Mouse (Mus musculus) left cerebral cortex, postnatal 36 days (tissue): ENCODE results near the gene Slc28a1. TPM values are rescaled to one million over a fixed set of nuclear protein-coding genes. Genes with fewer than 3 reads are reported as not detected.

Experiments
- DNase-seq, 2 experiments: peaks; one replicate each; pipeline ENCODE4 v3.0.0; 2021 to 2022; ENCODE audit warnings: low spot score in 2 of 2, mixed read lengths in 1 of 2
- intact Hi-C: fragments of 180-260 bp; cut with DNase I; formaldehyde crosslinking; loops from one replicate; pipeline ENCODE4 v1.15.1; 2025
- total RNA-seq, 2 experiments: library from RNA; stranded (reverse); gene quantifications; 2 replicates each; pipeline ENCODE4 v1.2.3; 2021

Slc28a1 gene
- under 1 TPM; 0.27 to 0.30 TPM for total RNA-seq

GRCm38 (mm10) chr7:81114555-81114954 is at the start of gene Slc28a1:
Gene Slc28a1 (plus strand): TSS chr7:81114799.
- no peak for DNase-seq
- intact Hi-C loops, result no loop called here

GRCm38 (mm10) chr7:81066714-81067113 is 47.9 kb upstream of the Slc28a1 start:
- no peak for DNase-seq
- intact Hi-C loops, result no loop called here

GRCm38 (mm10) chr7:81072463-81072862 is 42.1 kb upstream of the Slc28a1 start:
- intact Hi-C loops, result no loop called here
- peak; percentile 32 to 40 for DNase-seq

GRCm38 (mm10) chr7:81073273-81073672 is 41.3 kb upstream of the Slc28a1 start:
- intact Hi-C loops, result no loop called here
- no peak for DNase-seq

- intact Hi-C loops, result no loop called here
- DNase-seq, result no peak
Observed at GRCm38 (mm10) chr7:81074546-81074945, 40.1 kb upstream of the Slc28a1 start.

- intact Hi-C loops, result no loop called here
- no peak for DNase-seq
Observed at GRCm38 (mm10) chr7:81075299-81075698, 39.3 kb upstream of the Slc28a1 start.

- DNase-seq, result no peak
- intact Hi-C loops, result no loop called here
Observed at GRCm38 (mm10) chr7:81075732-81076131, 38.9 kb upstream of the Slc28a1 start.

- no peak for DNase-seq
- intact Hi-C loops, result no loop called here
Observed at GRCm38 (mm10) chr7:81077009-81077408, 37.6 kb upstream of the Slc28a1 start.

GRCm38 (mm10) chr7:81078740-81079139 is 35.9 kb upstream of the Slc28a1 start:
- intact Hi-C loops, result no loop called here
- DNase-seq, result no peak

- intact Hi-C loops, result no loop called here
- DNase-seq, result no peak
Observed at GRCm38 (mm10) chr7:81093420-81093965, 21.1 kb upstream of the Slc28a1 start.

GRCm38 (mm10) chr7:81094104-81094757 is 20.4 kb upstream of the Slc28a1 start:
- intact Hi-C loops, result no loop called here
- DNase-seq, result no peak

- no peak for DNase-seq
- intact Hi-C loops, result no loop called here
Observed at GRCm38 (mm10) chr7:81100341-81100740, 14.3 kb upstream of the Slc28a1 start.

GRCm38 (mm10) chr7:81102854-81103253 is 11.7 kb upstream of the Slc28a1 start:
- DNase-seq, result no peak
- intact Hi-C loops, result no loop called here

GRCm38 (mm10) chr7:81105525-81105924 is 9.1 kb upstream of the Slc28a1 start:
- intact Hi-C loops, result no loop called here
- no peak for DNase-seq

- intact Hi-C loops, result no loop called here
- DNase-seq, result no peak
Observed at GRCm38 (mm10) chr7:81108226-81108625, 6.4 kb upstream of the Slc28a1 start.

- intact Hi-C loops, result no loop called here
- DNase-seq, result no peak
Observed at GRCm38 (mm10) chr7:81109717-81110651, 4.6 kb upstream of the Slc28a1 start.

- intact Hi-C loops, result no loop called here
- DNase-seq, result no peak
Observed at GRCm38 (mm10) chr7:81110791-81111190, 3.8 kb upstream of the Slc28a1 start.

GRCm38 (mm10) chr7:81111729-81112128 is 2.9 kb upstream of the Slc28a1 start:
- intact Hi-C loops, result no loop called here

GRCm38 (mm10) chr7:81112686-81113360 is 1.8 kb upstream of the Slc28a1 start:
- intact Hi-C loops, result no loop called here
- no peak for DNase-seq

More at GRCm38 (mm10) chr7:81111729-81112128, 2.9 kb upstream of the Slc28a1 start:
- DNase-seq, result no peak

GRCm38 (mm10) chr7:81121099-81121498 is 6.5 kb downstream of the Slc28a1 start:
- intact Hi-C loops, result no loop called here
- DNase-seq, result no peak
